Mouse (Mus musculus) v-Abl transformed pro-B cells (cell line): Measurements from ENCODE around the gene Pih1d3.

Experiments used
- in situ Hi-C, 2 experiments: fragments of 400-800 bp; cut with MboI; formaldehyde crosslinking; loops; one replicate each; pipeline ENCODE4 v1.15.1; 2025; ENCODE audit not compliant: unreplicated experiment in 2 of 2

The Pih1d3 gene

DNA sequence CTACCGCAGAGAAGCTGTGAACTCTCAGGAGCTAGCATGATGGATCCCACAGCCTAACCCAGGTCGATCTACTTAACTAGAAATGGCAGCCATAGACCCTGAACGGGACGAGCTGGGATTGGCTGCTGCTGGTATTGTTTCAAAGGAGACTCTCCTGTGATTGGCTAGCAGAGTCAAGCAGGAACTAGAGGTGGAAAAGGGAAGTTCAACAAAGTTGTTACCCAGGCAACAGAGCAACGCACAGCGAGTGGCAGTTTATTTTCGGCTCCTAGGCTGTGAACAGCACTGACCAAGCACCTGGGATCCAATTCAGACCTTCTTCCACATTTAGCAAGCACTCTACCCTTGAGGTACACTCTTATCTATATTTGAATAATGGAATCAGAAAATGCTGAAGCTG lies at the start of gene Pih1d3, which contains the start of gene 4931428L18Rik:
Gene Pih1d3 (plus strand): TSS at position 275 of the 400 bp plus-strand sequence.
Gene 4931428L18Rik (minus strand): TSS at position 121 of the 400 bp plus-strand sequence.
- in situ Hi-C loops: no loop called here

GRCm38 (mm10) chr1:31175401-31175800 lies 47.2 kb upstream of the Pih1d3 start:
- in situ Hi-C loops: no loop called here

DNA sequence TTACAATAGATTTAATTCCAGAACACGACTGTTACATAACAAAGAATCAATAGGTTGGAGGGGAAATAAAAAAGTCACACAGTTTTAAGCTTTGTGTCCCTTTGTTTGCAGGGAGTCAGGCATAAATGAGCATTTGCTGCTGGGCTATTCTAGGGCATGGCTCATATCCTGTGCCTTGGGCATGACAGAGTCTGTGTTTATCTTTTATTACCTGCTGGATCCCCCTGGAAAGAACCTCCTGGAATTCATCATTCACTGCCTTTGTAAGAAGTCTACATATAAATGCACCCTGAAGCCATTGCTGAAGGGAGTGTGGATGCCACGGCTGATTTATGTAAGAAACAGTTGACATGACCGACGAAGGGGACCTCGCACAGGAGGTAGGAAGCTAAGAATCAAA lies 46.5 kb upstream of the Pih1d3 start, which contains the start of gene Lgsn:
Gene Lgsn (plus strand): TSS at position 301 of the 400 bp plus-strand sequence.
- in situ Hi-C loops: no loop called here

- in situ Hi-C loops: no loop called here
Measured at GRCm38 (mm10) chr1:31178264-31178663, 44.4 kb upstream of the Pih1d3 start.

GRCm38 (mm10) chr1:31190237-31190866 lies 32.3 kb upstream of the Pih1d3 start:
- in situ Hi-C loops: no loop called here

GRCm38 (mm10) chr1:31195633-31196032 lies 27.0 kb upstream of the Pih1d3 start:
- in situ Hi-C loops: no loop called here

- in situ Hi-C loops: no loop called here
Measured at GRCm38 (mm10) chr1:31196959-31197358, 25.7 kb upstream of the Pih1d3 start.

GRCm38 (mm10) chr1:31203771-31204170 lies 18.9 kb upstream of the Pih1d3 start:
- in situ Hi-C loops: loop anchor here in 1 of 2 experiments (5.0 kb wide), 1 partner anchor 411 kb away; no protein-coding TSS in a partner anchor

GRCm38 (mm10) chr1:31205346-31205745 lies 17.3 kb upstream of the Pih1d3 start:
- in situ Hi-C loops: no loop called here

DNA sequence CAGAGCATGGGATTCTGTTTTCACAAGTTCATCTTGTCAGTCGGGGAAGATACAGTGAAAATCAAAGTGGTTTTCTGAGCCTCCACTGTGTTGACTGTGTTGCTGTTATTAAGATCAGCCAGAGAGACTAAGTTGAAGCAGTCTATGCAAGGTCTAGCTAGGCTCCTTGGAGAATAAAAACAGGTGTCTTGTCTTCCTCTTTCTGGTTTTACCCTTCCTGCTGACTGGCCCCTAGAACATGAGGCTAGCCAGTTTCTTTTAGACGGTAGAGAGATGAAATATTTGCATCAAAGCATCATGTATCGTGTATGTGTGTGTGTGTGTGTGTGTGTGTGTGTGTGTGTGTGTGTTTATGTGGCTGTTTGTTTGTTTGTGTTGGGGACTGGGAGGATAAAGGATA lies 16.9 kb upstream of the Pih1d3 start:
- in situ Hi-C loops: no loop called here

DNA sequence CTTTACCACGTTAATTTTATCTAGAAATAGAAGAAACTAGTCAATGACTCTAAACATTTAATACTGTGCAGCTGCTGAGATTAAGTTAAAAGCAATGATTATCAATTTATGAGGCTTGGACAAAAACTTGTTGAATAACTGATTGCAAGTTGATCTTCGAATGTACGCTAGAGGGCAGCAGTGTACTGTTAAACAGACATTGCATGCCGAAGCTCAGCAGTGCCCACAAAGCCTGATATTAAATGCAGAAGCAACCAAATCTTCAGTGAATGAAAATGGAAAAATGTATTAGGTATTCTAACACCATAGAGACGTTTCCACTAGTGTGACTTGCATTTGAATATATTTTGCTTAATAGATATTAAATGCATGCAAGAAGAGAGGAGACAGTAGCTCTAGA lies 12.5 kb upstream of the Pih1d3 start:
- in situ Hi-C loops: no loop called here

DNA sequence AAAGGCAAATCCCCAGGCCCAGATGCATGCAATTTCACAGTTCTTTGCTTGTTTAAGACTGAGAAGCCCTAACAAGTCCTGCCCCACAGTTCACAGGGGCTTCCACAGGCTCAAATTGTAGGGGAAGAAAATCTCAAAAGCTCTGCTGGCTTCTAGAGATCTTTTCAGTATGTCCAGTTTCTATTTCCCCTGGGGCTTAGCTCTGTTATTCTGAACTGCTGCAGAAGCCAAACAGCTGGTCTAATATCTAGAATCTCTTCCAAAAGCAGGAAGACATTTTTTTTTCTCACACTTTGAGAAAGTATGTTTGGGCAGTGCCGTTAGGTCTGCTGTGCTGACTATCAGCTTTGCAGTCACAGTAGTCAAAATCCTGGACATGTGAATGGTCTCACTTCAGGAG lies 7.8 kb upstream of the Pih1d3 start:
- in situ Hi-C loops: no loop called here

- in situ Hi-C loops: no loop called here
Measured at GRCm38 (mm10) chr1:31220599-31221250, 1.9 kb upstream of the Pih1d3 start.

DNA sequence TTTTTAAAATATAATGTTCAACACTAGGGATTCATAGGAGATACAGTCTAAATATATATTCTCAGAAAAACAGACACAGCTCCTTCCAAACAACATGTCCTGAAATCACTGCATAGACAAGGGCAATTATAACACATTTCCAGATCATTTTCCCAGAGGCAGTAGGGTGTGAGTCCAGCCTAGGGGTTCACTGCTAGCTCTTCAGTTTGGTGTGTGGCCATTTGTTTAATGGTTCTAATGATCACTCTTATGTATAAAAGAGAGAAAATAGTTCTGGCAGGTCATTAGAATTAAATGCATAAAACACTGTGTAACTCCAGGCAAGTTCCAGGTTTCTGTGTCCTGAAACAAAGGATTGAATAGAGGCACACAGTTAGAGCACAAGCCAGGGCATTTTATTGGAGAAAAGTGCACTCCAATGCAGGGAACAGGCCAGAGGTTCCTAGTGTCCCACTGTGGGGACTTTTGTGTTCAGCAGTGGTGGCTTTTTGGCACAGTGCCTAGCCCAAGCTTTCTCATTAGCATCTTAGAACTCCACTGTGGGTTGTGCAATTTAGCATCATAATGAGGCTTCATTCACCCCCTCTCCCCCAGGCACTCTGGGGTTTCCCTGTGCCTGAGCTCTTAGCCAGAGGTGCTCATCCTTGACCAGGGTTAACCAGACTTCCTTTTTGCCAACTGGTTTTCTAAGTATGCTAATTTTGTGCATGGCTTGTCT lies 10.8 kb downstream of the Pih1d3 start:
- in situ Hi-C loops: no loop called here

GRCm38 (mm10) chr1:31260218-31260923 lies 37.7 kb downstream of the Pih1d3 start:
- in situ Hi-C loops: no loop called here
